Mouse (Mus musculus) heart, adult 2 months (tissue): ENCODE measurements at regions not wholly inside any gene's neighbourhood (a gene's known extent, or its start where the extent isn't known, plus 50 kb on each side); places are given as distances from the start of the nearest gene placed in this dataset.

Experiments used
- CTCF ChIP-seq: fragments of 200-600 bp; IDR thresholded peaks from 2 replicates; pipeline ENCODE4 v1.8.1; 2022; ENCODE audit warnings: antibody characterized with exemption, mild to moderate bottlenecking, moderate library complexity
- EP300 ChIP-seq: fragments of 200-500 bp; IDR thresholded peaks from 2 replicates; pipeline ENCODE4 v1.6.1; 2011; ENCODE audit warnings: low read depth, low read length, control low read depth; ENCODE audit not compliant: insufficient read depth
- POLR2A ChIP-seq: fragments of 200-500 bp; IDR thresholded peaks from 2 replicates; pipeline ENCODE4 v1.6.1; 2011; ENCODE audit warnings: mild to moderate bottlenecking, low read depth, low read length, control low read depth; ENCODE audit not compliant: insufficient read depth

- TF ChIP-seq CTCF (no peak), POLR2A (no peak), EP300 (no peak)
These were observed 826.0 kb downstream of the Slitrk6 start for GRCm38 (mm10) chr14:109928977-109929376.
